Mouse (Mus musculus): Measurements from ENCODE around the gene Dock9. TPM values are rescaled to one million over a fixed set of nuclear protein-coding genes. Genes with fewer than 3 reads are reported as not detected.

Dock9 gene
- polyA plus RNA-seq, 1 experiment = not detected

- WGBS = 50% methylated on average over 5 of the region's 5 CpGs
- no peak overlapping the region for H3K27ac ChIP-seq (ENCODE audit: insufficient read depth, low read depth, low read length)
Observed at GRCm38 (mm10) chr14:121608522-121608921, 189.1 kb downstream of the Dock9 start.

GRCm38 (mm10) chr14:121606433-121606832 lies 191.2 kb downstream of the Dock9 start:
- whole genome bisulfite sequencing = 84% methylated on average over 7 of the region's 7 CpGs

More at GRCm38 (mm10) chr14:121608522-121608921, 189.1 kb downstream of the Dock9 start:
- Histone ChIP-seq H3K4me1 (ENCODE audit: control insufficient read depth, insufficient read depth, low read length) (peaks cover 3% of the 10 kb centered on the region; the same call in 1 of the 2 replicates), H3K4me3 (ENCODE audit: insufficient read depth, low read depth, low read length) (no peak overlapping the region)
- TF ChIP-seq POLR2A (IDR thresholded peaks at IDR 0.05; ENCODE audit: insufficient read depth, low read depth, low read length) (no peak), CTCF (IDR thresholded peaks at IDR 0.05; ENCODE audit: insufficient read depth, low read depth, low read length) (no peak)

GRCm38 (mm10) chr14:121605260-121605659 lies 192.4 kb downstream of the Dock9 start:
- Histone ChIP-seq H3K4me3 (ENCODE audit: insufficient read depth, low read depth, low read length) (no peak overlapping the region), H3K27ac (ENCODE audit: insufficient read depth, low read depth, low read length) (no peak overlapping the region), H3K4me1 (ENCODE audit: control insufficient read depth, insufficient read depth, low read length) (no peaks in the 10 kb centered on the region)
- TF ChIP-seq POLR2A (IDR thresholded peaks at IDR 0.05; ENCODE audit: insufficient read depth, low read depth, low read length) = no peak
- no peak for TF ChIP-seq CTCF (IDR thresholded peaks at IDR 0.05; ENCODE audit: insufficient read depth, low read depth, low read length)
- 71% methylated on average over 7 of the region's 7 CpGs for WGBS

More at GRCm38 (mm10) chr14:121606433-121606832, 191.2 kb downstream of the Dock9 start:
- Histone ChIP-seq H3K27ac (ENCODE audit: insufficient read depth, low read depth, low read length) (no peak overlapping the region), H3K4me3 (ENCODE audit: insufficient read depth, low read depth, low read length) (no peak overlapping the region), H3K4me1 (ENCODE audit: control insufficient read depth, insufficient read depth, low read length) (no peaks in the 10 kb centered on the region)
- TF ChIP-seq CTCF (IDR thresholded peaks at IDR 0.05; ENCODE audit: insufficient read depth, low read depth, low read length) = no peak
- TF ChIP-seq POLR2A (IDR thresholded peaks at IDR 0.05; ENCODE audit: insufficient read depth, low read depth, low read length) = no peak

GRCm38 (mm10) chr14:121604565-121604964 lies 193.1 kb downstream of the Dock9 start:
- TF ChIP-seq CTCF (IDR thresholded peaks at IDR 0.05; ENCODE audit: insufficient read depth, low read depth, low read length) = no peak
- no peak for TF ChIP-seq POLR2A (IDR thresholded peaks at IDR 0.05; ENCODE audit: insufficient read depth, low read depth, low read length)
- Histone ChIP-seq H3K27ac (ENCODE audit: insufficient read depth, low read depth, low read length) (no peak overlapping the region), H3K4me3 (ENCODE audit: insufficient read depth, low read depth, low read length) (no peak overlapping the region), H3K4me1 (ENCODE audit: control insufficient read depth, insufficient read depth, low read length) (no peaks in the 10 kb centered on the region)
- WGBS = 82% methylated on average over 4 of the region's 4 CpGs

GRCm38 (mm10) chr14:121602610-121603009 lies 195.0 kb downstream of the Dock9 start:
- TF ChIP-seq POLR2A (IDR thresholded peaks at IDR 0.05; ENCODE audit: insufficient read depth, low read depth, low read length) (no peak), CTCF (IDR thresholded peaks at IDR 0.05; ENCODE audit: insufficient read depth, low read depth, low read length) (no peak)
- H3K4me1 ChIP-seq (ENCODE audit: control insufficient read depth, insufficient read depth, low read length) = no peaks in the 10 kb centered on the region
- H3K4me3 ChIP-seq (ENCODE audit: insufficient read depth, low read depth, low read length) = no peak overlapping the region
- no peak overlapping the region for H3K27ac ChIP-seq (ENCODE audit: insufficient read depth, low read depth, low read length)
- WGBS = 50% methylated on average over 6 of the region's 6 CpGs

GRCm38 (mm10) chr14:121600538-121600937 lies 197.1 kb downstream of the Dock9 start:
- H3K4me1 ChIP-seq (ENCODE audit: control insufficient read depth, insufficient read depth, low read length) = peaks cover 4% of the 10 kb centered on the region; the same call in 1 of the 2 replicates
- no peak for TF ChIP-seq POLR2A (IDR thresholded peaks at IDR 0.05; ENCODE audit: insufficient read depth, low read depth, low read length)
- H3K27ac ChIP-seq (ENCODE audit: insufficient read depth, low read depth, low read length) = no peak overlapping the region
- H3K4me3 ChIP-seq (ENCODE audit: insufficient read depth, low read depth, low read length) = no peak overlapping the region
- 97% methylated on average over 4 of the region's 4 CpGs for WGBS

- Histone ChIP-seq H3K4me3 (ENCODE audit: insufficient read depth, low read depth, low read length) (no peak overlapping the region), H3K4me1 (ENCODE audit: control insufficient read depth, insufficient read depth, low read length) (peaks cover 4% of the 10 kb centered on the region; the same call in 1 of the 2 replicates), H3K27ac (ENCODE audit: insufficient read depth, low read depth, low read length) (no peak overlapping the region)
- no peak for TF ChIP-seq CTCF (IDR thresholded peaks at IDR 0.05; ENCODE audit: insufficient read depth, low read depth, low read length)
- TF ChIP-seq POLR2A (IDR thresholded peaks at IDR 0.05; ENCODE audit: insufficient read depth, low read depth, low read length) = no peak
- WGBS = 90% methylated on average over 6 of the region's 6 CpGs
Observed at GRCm38 (mm10) chr14:121597073-121597472, 200.6 kb downstream of the Dock9 start.

GRCm38 (mm10) chr14:121596631-121597030 lies 201.0 kb downstream of the Dock9 start:
- peaks cover 4% of the 10 kb centered on the region; the same call in 1 of the 2 replicates for H3K4me1 ChIP-seq (ENCODE audit: control insufficient read depth, insufficient read depth, low read length)
- WGBS = 66% methylated on average over 9 of the region's 9 CpGs
- TF ChIP-seq POLR2A (IDR thresholded peaks at IDR 0.05; ENCODE audit: insufficient read depth, low read depth, low read length) = no peak
- TF ChIP-seq CTCF (IDR thresholded peaks at IDR 0.05; ENCODE audit: insufficient read depth, low read depth, low read length) = no peak
- H3K4me3 ChIP-seq (ENCODE audit: insufficient read depth, low read depth, low read length) = no peak overlapping the region
- H3K27ac ChIP-seq (ENCODE audit: insufficient read depth, low read depth, low read length) = no peak overlapping the region

- Histone ChIP-seq H3K4me3 (ENCODE audit: insufficient read depth, low read depth, low read length) (no peak overlapping the region), H3K4me1 (ENCODE audit: control insufficient read depth, insufficient read depth, low read length) (peaks cover 6% of the 10 kb centered on the region; the same call in 1 of the 2 replicates), H3K27ac (ENCODE audit: insufficient read depth, low read depth, low read length) (no peak overlapping the region)
- TF ChIP-seq POLR2A (IDR thresholded peaks at IDR 0.05; ENCODE audit: insufficient read depth, low read depth, low read length) = no peak
- TF ChIP-seq CTCF (IDR thresholded peaks at IDR 0.05; ENCODE audit: insufficient read depth, low read depth, low read length) = no peak
- WGBS = 80% methylated on average over 5 of the region's 5 CpGs
Observed at GRCm38 (mm10) chr14:121594684-121595083, 203.0 kb downstream of the Dock9 start.

All from olfactory bulb, adult 2 months (tissue).